Mouse (Mus musculus) MEL (cell line): ENCODE results near the gene Vps13c. TPM values are rescaled to one million over a fixed set of nuclear protein-coding genes. Genes with fewer than 3 reads are reported as not detected.

ENCODE experiments used
- DNase-seq: peaks from one replicate; pipeline ENCODE4 v3.0.0; 2011; ENCODE audit warnings: low read depth, low spot score
- H3K27ac ChIP-seq: 2 replicates; pipeline ENCODE4 v1.5.1; 2012; ENCODE audit warnings: low read depth, mild to moderate bottlenecking, control low read depth, low read length, moderate library complexity; ENCODE audit not compliant: control insufficient read depth
- H3K27me3 ChIP-seq, 2 experiments: fragments of 150-350 bp in 1 of 2; sonication (generic) in 1 of 2; 2 replicates each; pipeline ENCODE4 v1.6.1; 2012; ENCODE audit warnings: low read length in 2 of 2, mild to moderate bottlenecking in 2 of 2, improper control_type of control experiment in 1 of 2, moderate library complexity in 1 of 2; ENCODE audit not compliant: insufficient read depth in 2 of 2, control insufficient read depth in 1 of 2
- H3K36me3 ChIP-seq, 2 experiments: 2 replicates each; pipeline ENCODE4 v1.6.1; 2012 to 2014; ENCODE audit warnings: low read length in 2 of 2, improper control_type of control experiment in 1 of 2, inconsistent platforms in 1 of 2, mild to moderate bottlenecking in 1 of 2; ENCODE audit not compliant: insufficient read depth in 2 of 2, control insufficient read depth in 1 of 2
- H3K4me1 ChIP-seq, 2 experiments: fragments of 150-350 bp in 1 of 2; sonication (generic) in 1 of 2; 2 replicates each; pipeline ENCODE4 v1.6.1; 2012; ENCODE audit warnings: low read length in 2 of 2, improper control_type of control experiment in 1 of 2, mild to moderate bottlenecking in 1 of 2; ENCODE audit not compliant: insufficient read depth in 2 of 2, control insufficient read depth in 1 of 2
- H3K4me3 ChIP-seq, 2 experiments: fragments of 150-350 bp in 1 of 2; sonication (generic) in 1 of 2; 2 replicates each; pipeline ENCODE4 v1.5.1; 2012; ENCODE audit warnings: low read depth in 2 of 2, low read length in 2 of 2, mild to moderate bottlenecking in 2 of 2, moderate library complexity in 2 of 2, control low read depth in 1 of 2, improper control_type of control experiment in 1 of 2; ENCODE audit not compliant: control insufficient read depth in 1 of 2, insufficient read depth in 1 of 2
- H3K79me2 ChIP-seq: 2 replicates; pipeline ENCODE4 v1.6.1; 2012; ENCODE audit warnings: mild to moderate bottlenecking, low read length, moderate library complexity; ENCODE audit not compliant: control insufficient read depth, poor library complexity, insufficient read depth
- H3K9ac ChIP-seq: 2 replicates; pipeline ENCODE4 v1.6.1; 2012; ENCODE audit warnings: low read depth, mild to moderate bottlenecking, control low read depth, low read length, moderate library complexity; ENCODE audit not compliant: control insufficient read depth, poor library complexity, severe bottlenecking
- H3K9me3 ChIP-seq: fragments of 150-350 bp; sonication (generic); replicated peaks from 2 replicates; pipeline ENCODE4 v1.6.1; 2012; ENCODE audit warnings: mild to moderate bottlenecking, low read length, improper control_type of control experiment, moderate library complexity; ENCODE audit not compliant: insufficient read depth
- CHD1 ChIP-seq: IDR thresholded peaks from 2 replicates; pipeline ENCODE4 v1.6.1; 2012; ENCODE audit warnings: low read depth, mild to moderate bottlenecking, inconsistent platforms, low read length, improper control_type of control experiment
- CTCF ChIP-seq, 3 experiments: IDR thresholded peaks in 2 of 3; conservative IDR thresholded peaks in 1 of 3; 2 replicates each; pipeline ENCODE4 v1.5.1; 2011 to 2012; ENCODE audit warnings: low read length in 3 of 3, low read depth in 2 of 3, mild to moderate bottlenecking in 2 of 3, improper control_type of control experiment in 1 of 3, inconsistent platforms in 1 of 3, mixed read lengths in 1 of 3, moderate library complexity in 1 of 3; ENCODE audit not compliant: control insufficient read depth in 1 of 3, insufficient read depth in 1 of 3, poor library complexity in 1 of 3, severe bottlenecking in 1 of 3
- JUND ChIP-seq: IDR thresholded peaks from 2 replicates; pipeline ENCODE4 v1.6.1; 2011; ENCODE audit warnings: low read depth, mild to moderate bottlenecking, improper control_type of control experiment, low read length
- KAT2A ChIP-seq: conservative IDR thresholded peaks from 2 replicates; pipeline ENCODE4 v1.6.1; 2012; ENCODE audit warnings: low read depth, low read length, improper control_type of control experiment, inconsistent platforms
- MYC ChIP-seq: IDR thresholded peaks from 2 replicates; pipeline ENCODE4 v1.6.1; 2011; ENCODE audit warnings: low read depth, mild to moderate bottlenecking, low read length, improper control_type of control experiment, moderate library complexity
- NRF1 ChIP-seq: IDR thresholded peaks from 2 replicates; pipeline ENCODE4 v1.6.1; 2014; ENCODE audit warnings: low read depth, mild to moderate bottlenecking, inconsistent platforms, low read length, improper control_type of control experiment, moderate library complexity; ENCODE audit not compliant: poor library complexity, insufficient read depth, severe bottlenecking
- POLR2A ChIP-seq, 2 experiments: IDR thresholded peaks; 2 replicates each; pipeline ENCODE4 v1.6.1; 2011 to 2012; ENCODE audit warnings: low read length in 2 of 2, mild to moderate bottlenecking in 2 of 2, control low read depth in 1 of 2, improper control_type of control experiment in 1 of 2, low read depth in 1 of 2, moderate library complexity in 1 of 2; ENCODE audit not compliant: control insufficient read depth in 1 of 2, insufficient read depth in 1 of 2, poor library complexity in 1 of 2
- RAD21 ChIP-seq: IDR thresholded peaks from 2 replicates; pipeline ENCODE4 v1.6.1; 2011; ENCODE audit warnings: mild to moderate bottlenecking, low read depth, low read length, improper control_type of control experiment
- RCOR1 ChIP-seq: IDR thresholded peaks from 2 replicates; pipeline ENCODE4 v1.6.1; 2012; ENCODE audit warnings: low read depth, mild to moderate bottlenecking, inconsistent platforms, low read length, improper control_type of control experiment
- SIN3A ChIP-seq: IDR thresholded peaks from 2 replicates; pipeline ENCODE4 v1.6.1; 2012; ENCODE audit warnings: low read length, improper control_type of control experiment, inconsistent platforms
- SMC3 ChIP-seq: IDR thresholded peaks from 2 replicates; pipeline ENCODE4 v1.6.1; 2011; ENCODE audit warnings: low read depth, low read length, improper control_type of control experiment
- UBTF ChIP-seq: IDR thresholded peaks from 2 replicates; pipeline ENCODE4 v1.6.1; 2012; ENCODE audit warnings: low read depth, mild to moderate bottlenecking, inconsistent platforms, low read length, improper control_type of control experiment, moderate library complexity, borderline replicate concordance; ENCODE audit not compliant: insufficient read depth
- ZC3H11A ChIP-seq: IDR thresholded peaks from 2 replicates; pipeline ENCODE4 v1.6.1; 2012; ENCODE audit warnings: low read depth, mild to moderate bottlenecking, inconsistent platforms, low read length, improper control_type of control experiment
- ZMIZ1 ChIP-seq: IDR thresholded peaks from 2 replicates; pipeline ENCODE4 v1.6.1; 2012; ENCODE audit warnings: low read depth, mild to moderate bottlenecking, inconsistent platforms, low read length, improper control_type of control experiment, moderate library complexity
- polyA plus RNA-seq, 2 experiments: library from polyadenylated mRNA; stranded (reverse) in 1 of 2; unstranded in 1 of 2; fragments of >175 nt in 1 of 2; fragments of >200 nt in 1 of 2; gene quantifications; 2 replicates each; pipeline versions ENCODE4 v1.2.1 to v1.2.4; 2012; ENCODE audit warnings: low replicate concordance in 2 of 2, low read depth in 1 of 2; ENCODE audit not compliant: insufficient read length in 2 of 2, insufficient read depth in 1 of 2, missing spikeins in 1 of 2
- total RNA-seq: library from RNA; depleted of rRNA; stranded (reverse); fragments of 300-350 nt; gene quantifications from 2 replicates; pipeline ENCODE4 v1.2.3, GENCODE M21; 2012

The Vps13c gene
- total and polyA plus RNA-seq, 3 experiments: 14.6 to 28.3 TPM; not detected in 1

GRCm38 (mm10) chr9:67828182-67828581, 12.0 kb upstream of the Vps13c start:
- H3K79me2 ChIP-seq: no peaks in the 10 kb centered on the region
- H3K9ac ChIP-seq: no peak overlapping the region
- H3K4me3 ChIP-seq: no peak overlapping the region
- no peaks in the 10 kb centered on the region for H3K27me3 ChIP-seq
- peak; percentile 72 for DNase-seq
- no peaks in the 10 kb centered on the region for H3K4me1 ChIP-seq
- H3K9me3 ChIP-seq: no peaks in the 10 kb centered on the region
- H3K36me3 ChIP-seq: no peaks in the 10 kb centered on the region
- H3K27ac ChIP-seq: no peak overlapping the region
- TF ChIP-seq ZMIZ1 (no peak), ZC3H11A (peak; percentile 95), RCOR1 (no peak), SMC3 (peak; percentile 92), CTCF (IDR thresholded peaks at IDR 0.05 in 2 of 3, conservative IDR thresholded peaks at IDR 0.05 in 1 of 3; ENCODE audit: control insufficient read depth in 1 of 3, insufficient read depth in 1 of 3, low read depth in 2 of 3, low read length in 3 of 3, poor library complexity in 1 of 3, severe bottlenecking in 1 of 3) (peak; percentile 59 to 82 (median 64)), JUND (0 out of 2 replicates have a peak, but pooled peaks have one; percentile 36), RAD21 (peak; percentile 90), MYC (0 out of 2 replicates have a peak, but pooled peaks have one; percentile 46)

DNA sequence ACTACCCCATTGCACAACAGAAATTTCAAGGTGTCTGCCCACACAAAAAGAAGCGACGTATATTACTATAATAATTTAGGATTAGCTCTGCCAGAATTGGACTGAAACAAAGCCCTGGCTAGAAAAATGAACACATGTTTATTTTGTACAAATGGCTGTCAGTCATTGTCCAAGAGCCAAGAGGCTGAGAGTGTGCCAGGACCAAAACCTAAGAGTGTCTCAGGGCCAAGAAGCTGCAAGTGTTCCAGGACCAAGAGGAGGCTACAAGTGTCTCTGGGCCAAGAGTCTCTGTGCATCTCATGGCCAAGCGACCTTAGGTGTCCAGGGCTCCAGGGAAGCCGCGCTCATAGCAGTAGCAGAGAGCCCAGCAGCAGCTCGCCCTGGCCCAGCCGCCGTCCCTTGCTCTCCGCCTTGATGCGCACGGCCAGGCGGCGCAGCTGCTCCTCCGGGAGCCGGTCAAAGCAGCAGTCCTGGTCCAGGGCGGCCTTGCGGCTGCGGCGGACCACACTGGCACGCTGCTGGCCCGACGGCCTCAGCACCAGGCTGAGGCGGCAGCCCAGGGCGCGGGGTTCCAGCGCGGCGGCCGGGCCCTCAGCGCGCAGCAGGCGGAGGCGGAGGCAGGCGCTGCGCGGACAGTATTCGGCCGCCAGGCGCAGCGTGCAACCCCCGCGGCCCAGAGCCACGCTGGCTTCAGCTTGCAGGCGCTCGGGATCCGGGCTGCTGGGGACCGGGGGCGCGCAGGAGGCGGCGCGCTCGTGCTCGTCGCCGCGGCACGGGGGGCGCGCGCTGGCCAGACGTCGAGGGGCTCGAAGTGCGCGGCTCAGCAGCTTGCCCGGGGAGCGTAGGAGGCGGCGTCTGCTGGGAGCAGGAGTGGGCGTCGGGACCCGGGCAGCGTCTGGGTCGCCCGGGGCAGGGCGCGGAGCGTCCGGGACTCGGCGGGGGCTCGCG, 9.5 kb upstream of the Vps13c start:
- no peaks in the 10 kb centered on the region for H3K27me3 ChIP-seq
- H3K27ac ChIP-seq: no peak overlapping the region
- DNase-seq: no peak
- TF ChIP-seq ZMIZ1 (no peak), NRF1 (no peak), JUND (no peak), POLR2A (IDR thresholded peaks at IDR 0.05; ENCODE audit: control insufficient read depth in 1 of 2, insufficient read depth in 1 of 2, low read depth in 1 of 2, low read length in 2 of 2, poor library complexity in 1 of 2) (no peak), CHD1 (no peak), UBTF (no peak), KAT2A (no peak), SIN3A (no peak)
- H3K4me3 ChIP-seq: no peak overlapping the region
- H3K36me3 ChIP-seq: no peaks in the 10 kb centered on the region
- no peaks in the 10 kb centered on the region for H3K4me1 ChIP-seq
- no peak overlapping the region for H3K9ac ChIP-seq
- H3K9me3 ChIP-seq: no peaks in the 10 kb centered on the region
- H3K79me2 ChIP-seq: no peaks in the 10 kb centered on the region
